Mouse (Mus musculus) ES-E14 (cell line): ENCODE results near the gene Acads.

Experiments used
- CHD2 ChIP-seq: IDR thresholded peaks from 2 replicates; pipeline ENCODE4 v1.6.1; 2014; ENCODE audit warnings: mild to moderate bottlenecking, low read depth, low read length, inconsistent platforms
- HCFC1 ChIP-seq: IDR thresholded peaks from 2 replicates; pipeline ENCODE4 v1.6.1; 2012; ENCODE audit warnings: low read length, inconsistent platforms, borderline replicate concordance; ENCODE audit not compliant: insufficient read depth
- MAFK ChIP-seq: IDR thresholded peaks from 2 replicates; pipeline ENCODE4 v1.6.1; 2014; ENCODE audit warnings: mild to moderate bottlenecking, low read depth, low read length, inconsistent platforms; ENCODE audit not compliant: insufficient read depth
- ZC3H11A ChIP-seq: IDR thresholded peaks from 2 replicates; pipeline ENCODE4 v1.6.1; 2012; ENCODE audit warnings: low read depth, mild to moderate bottlenecking, inconsistent platforms, low read length, borderline replicate concordance
- ZNF384 ChIP-seq: IDR thresholded peaks from 2 replicates; pipeline ENCODE4 v1.6.1; 2012; ENCODE audit warnings: low read depth, low read length, inconsistent platforms

GRCm38 (mm10) chr5:115114501-115114900, 4.6 kb downstream of the Acads start:
- TF ChIP-seq CHD2 (no peak), ZC3H11A (no peak), MAFK (no peak), ZNF384 (no peak), HCFC1 (no peak)
